Mouse (Mus musculus): ENCODE data around the gene Pfkfb4. TPM values are rescaled to one million over a fixed set of nuclear protein-coding genes. Genes with fewer than 3 reads are reported as not detected.

Pfkfb4 gene
- polyA plus RNA-seq (2012; ENCODE audit: insufficient read depth, insufficient read length, missing spikeins) = 41.7 and 44.5 TPM in 2 replicates

GRCm38 (mm10) chr9:108991428-108992084, at the start of gene Pfkfb4:
TSS of gene Pfkfb4 (plus strand) at chr9:108991778.
- H3K4me3 ChIP-seq (ENCODE audit: insufficient read depth, low read length) = peak within 1 kb of the TSS; percentile 86
- TF ChIP-seq CTCF (IDR thresholded peaks at IDR 0.05; ENCODE audit: low read depth, low read length) (no peak), POLR2A (IDR thresholded peaks at IDR 0.05; ENCODE audit: borderline replicate concordance, low read depth, low read length) (peak; percentile 88)
- peak within 1 kb of the TSS; percentile 96 for H3K27ac ChIP-seq (ENCODE audit: insufficient read depth, low read depth, low read length)
- peaks cover 52% of the 10 kb centered on the region for H3K4me1 ChIP-seq (ENCODE audit: control insufficient read depth, insufficient read depth, low read length)

- TF ChIP-seq CTCF (IDR thresholded peaks at IDR 0.05; ENCODE audit: low read depth, low read length) (no peak), POLR2A (IDR thresholded peaks at IDR 0.05; ENCODE audit: borderline replicate concordance, low read depth, low read length) (no peak)
- Histone ChIP-seq H3K4me3 (ENCODE audit: insufficient read depth, low read length) (no peak overlapping the region), H3K27ac (ENCODE audit: insufficient read depth, low read depth, low read length) (no peak overlapping the region), H3K4me1 (ENCODE audit: control insufficient read depth, insufficient read depth, low read length) (no peaks in the 10 kb centered on the region)
These were observed 46.5 kb upstream of the Pfkfb4 start for GRCm38 (mm10) chr9:108945111-108945510.

DNA sequence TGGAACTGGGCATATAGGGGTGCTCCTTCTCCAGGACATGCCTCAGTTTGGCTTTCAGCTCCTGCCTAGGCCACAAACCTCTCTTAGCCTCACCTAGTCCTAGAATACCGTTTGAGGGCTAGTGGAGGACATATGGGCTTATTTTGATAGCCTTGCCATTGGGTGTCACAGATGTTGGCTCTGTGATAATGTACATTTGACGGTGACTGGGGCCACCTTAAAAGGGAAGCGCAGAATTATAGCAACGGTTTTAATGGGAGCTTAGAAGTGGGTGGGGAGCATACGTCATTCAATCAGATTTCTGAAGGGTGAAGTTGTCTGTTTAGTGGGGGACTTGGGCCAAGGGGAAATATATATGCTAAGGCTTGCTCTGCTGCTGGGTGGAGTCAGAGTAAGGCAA, 46.0 kb upstream of the Pfkfb4 start:
- Histone ChIP-seq H3K27ac (ENCODE audit: insufficient read depth, low read depth, low read length) (no peak overlapping the region), H3K4me3 (ENCODE audit: insufficient read depth, low read length) (no peak overlapping the region), H3K4me1 (ENCODE audit: control insufficient read depth, insufficient read depth, low read length) (no peaks in the 10 kb centered on the region)
- TF ChIP-seq POLR2A (IDR thresholded peaks at IDR 0.05; ENCODE audit: borderline replicate concordance, low read depth, low read length) (no peak), CTCF (IDR thresholded peaks at IDR 0.05; ENCODE audit: low read depth, low read length) (no peak)

GRCm38 (mm10) chr9:108949231-108949966, 42.2 kb upstream of the Pfkfb4 start:
- H3K4me3 ChIP-seq (ENCODE audit: insufficient read depth, low read length) = no peak overlapping the region
- H3K27ac ChIP-seq (ENCODE audit: insufficient read depth, low read depth, low read length) = no peak overlapping the region
- no peaks in the 10 kb centered on the region for H3K4me1 ChIP-seq (ENCODE audit: control insufficient read depth, insufficient read depth, low read length)
- TF ChIP-seq CTCF (IDR thresholded peaks at IDR 0.05; ENCODE audit: low read depth, low read length) = no peak
- no peak for TF ChIP-seq POLR2A (IDR thresholded peaks at IDR 0.05; ENCODE audit: borderline replicate concordance, low read depth, low read length)

DNA sequence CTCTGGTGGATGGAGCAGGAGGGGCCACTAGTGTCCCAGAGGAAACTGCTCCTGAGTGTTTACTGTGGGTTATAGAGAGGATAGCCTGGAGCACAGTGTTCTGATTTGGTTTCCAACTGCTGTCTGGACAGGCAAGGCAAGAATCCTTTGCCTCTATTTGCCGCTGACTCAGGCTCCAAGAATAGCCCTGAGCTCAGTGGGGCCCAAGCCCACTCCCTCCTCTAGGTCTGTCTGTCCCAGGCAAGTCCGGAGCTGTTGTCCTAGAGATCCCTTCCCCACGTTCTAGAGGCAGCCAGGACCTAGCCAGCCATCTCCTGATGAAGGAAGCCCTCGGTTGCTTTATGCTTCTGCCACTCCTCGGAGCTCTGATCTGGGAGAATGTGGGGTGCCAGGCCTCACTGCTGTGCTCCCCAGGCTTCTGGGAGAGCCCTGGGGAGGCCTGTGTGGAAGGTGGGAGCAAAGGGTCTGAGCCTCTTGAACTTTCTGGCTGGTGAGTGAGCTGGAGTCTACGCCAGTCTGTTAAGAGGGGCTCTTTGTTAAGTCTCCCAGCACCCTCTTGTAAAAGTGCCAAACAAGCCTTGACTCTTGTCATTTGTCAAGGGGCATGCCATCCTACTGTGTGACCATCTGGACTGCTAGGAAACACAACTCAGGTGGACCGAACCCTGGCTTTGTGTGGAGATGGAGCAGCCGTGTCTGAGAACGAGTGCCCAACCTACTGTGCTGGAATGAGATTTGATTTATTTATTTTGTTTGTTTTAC, 41.4 kb upstream of the Pfkfb4 start:
- TF ChIP-seq POLR2A (IDR thresholded peaks at IDR 0.05; ENCODE audit: borderline replicate concordance, low read depth, low read length) (no peak), CTCF (IDR thresholded peaks at IDR 0.05; ENCODE audit: low read depth, low read length) (no peak)
- Histone ChIP-seq H3K4me1 (ENCODE audit: control insufficient read depth, insufficient read depth, low read length) (no peaks in the 10 kb centered on the region), H3K4me3 (ENCODE audit: insufficient read depth, low read length) (no peak overlapping the region), H3K27ac (ENCODE audit: insufficient read depth, low read depth, low read length) (no peak overlapping the region)

DNA sequence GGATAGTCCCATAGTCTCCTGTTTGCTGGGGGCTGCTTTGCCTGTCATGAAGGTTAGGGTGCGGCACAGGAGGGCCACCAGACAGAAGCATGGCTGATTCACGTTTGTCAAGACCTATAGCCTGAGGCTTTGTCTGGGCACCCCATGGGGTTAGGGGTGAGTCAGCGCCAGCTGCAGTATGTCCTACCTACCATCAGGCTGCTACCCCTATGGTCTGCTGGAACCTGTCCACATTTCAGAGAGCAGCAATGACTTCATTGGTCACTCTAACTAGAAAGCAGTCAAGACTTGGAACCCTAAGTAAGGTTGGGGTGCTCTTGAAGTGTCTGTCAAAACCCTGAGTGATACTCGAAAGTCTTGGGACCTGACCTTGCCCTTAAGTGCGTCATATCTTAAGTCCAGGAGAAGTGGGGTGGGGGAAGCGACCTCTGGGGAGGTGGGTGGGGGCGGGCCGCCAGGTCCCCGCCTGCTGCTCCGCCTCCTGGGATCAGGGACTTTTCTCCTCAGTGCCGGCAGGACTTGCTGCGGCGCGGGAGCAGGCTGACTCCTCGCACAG, 38.4 kb upstream of the Pfkfb4 start, which contains the start of gene Col7a1:
Col7a1 (plus strand) TSS at position 506 of the 556 bp plus-strand sequence.
- Histone ChIP-seq H3K27ac (ENCODE audit: insufficient read depth, low read depth, low read length) (no peak within 1 kb of the TSS), H3K4me1 (ENCODE audit: control insufficient read depth, insufficient read depth, low read length) (no peaks in the 10 kb centered on the region), H3K4me3 (ENCODE audit: insufficient read depth, low read length) (no peak within 1 kb of the TSS)
- TF ChIP-seq POLR2A (IDR thresholded peaks at IDR 0.05; ENCODE audit: borderline replicate concordance, low read depth, low read length) = no peak
- TF ChIP-seq CTCF (IDR thresholded peaks at IDR 0.05; ENCODE audit: low read depth, low read length) = no peak

DNA sequence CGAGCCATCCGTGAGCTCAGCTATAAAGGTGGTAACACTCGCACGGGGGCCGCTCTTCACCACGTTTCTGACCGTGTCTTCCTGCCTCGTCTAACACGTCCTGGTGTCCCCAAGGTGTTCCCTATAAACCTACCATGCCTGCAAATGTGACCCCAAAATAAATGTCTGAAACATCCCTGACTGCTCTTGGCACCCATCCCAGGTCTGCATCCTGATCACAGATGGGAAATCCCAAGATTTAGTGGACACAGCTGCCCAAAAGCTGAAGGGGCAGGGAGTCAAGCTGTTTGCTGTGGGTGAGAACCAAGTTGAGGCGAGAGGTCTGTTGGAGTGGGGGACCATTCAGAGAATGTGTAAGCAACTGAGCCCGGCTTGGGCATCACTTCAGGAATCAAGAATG, 36.3 kb upstream of the Pfkfb4 start:
- Histone ChIP-seq H3K27ac (ENCODE audit: insufficient read depth, low read depth, low read length) (no peak overlapping the region), H3K4me3 (ENCODE audit: insufficient read depth, low read length) (no peak overlapping the region), H3K4me1 (ENCODE audit: control insufficient read depth, insufficient read depth, low read length) (no peaks in the 10 kb centered on the region)
- TF ChIP-seq CTCF (IDR thresholded peaks at IDR 0.05; ENCODE audit: low read depth, low read length) (no peak), POLR2A (IDR thresholded peaks at IDR 0.05; ENCODE audit: borderline replicate concordance, low read depth, low read length) (no peak)

DNA sequence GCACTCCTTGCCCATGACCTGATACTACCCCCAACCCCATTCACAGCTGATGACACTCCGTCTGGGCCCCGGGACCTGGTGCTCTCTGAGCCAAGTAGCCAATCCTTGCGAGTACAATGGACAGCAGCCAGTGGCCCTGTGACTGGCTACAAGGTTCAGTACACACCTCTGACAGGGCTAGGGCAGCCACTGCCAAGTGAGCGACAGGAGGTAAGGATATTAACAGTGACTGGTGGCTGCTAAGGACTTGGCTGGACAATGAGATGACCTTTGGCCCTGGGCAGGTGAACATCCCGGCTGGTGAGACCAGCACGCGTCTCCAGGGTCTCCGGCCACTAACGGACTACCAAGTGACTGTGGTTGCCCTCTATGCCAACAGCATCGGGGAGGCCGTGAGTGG, 35.7 kb upstream of the Pfkfb4 start:
- Histone ChIP-seq H3K27ac (ENCODE audit: insufficient read depth, low read depth, low read length) (no peak overlapping the region), H3K4me3 (ENCODE audit: insufficient read depth, low read length) (no peak overlapping the region), H3K4me1 (ENCODE audit: control insufficient read depth, insufficient read depth, low read length) (no peaks in the 10 kb centered on the region)
- no peak for TF ChIP-seq CTCF (IDR thresholded peaks at IDR 0.05; ENCODE audit: low read depth, low read length)
- no peak for TF ChIP-seq POLR2A (IDR thresholded peaks at IDR 0.05; ENCODE audit: borderline replicate concordance, low read depth, low read length)

GRCm38 (mm10) chr9:108963577-108963976, 28.0 kb upstream of the Pfkfb4 start:
- no peaks in the 10 kb centered on the region for H3K4me1 ChIP-seq (ENCODE audit: control insufficient read depth, insufficient read depth, low read length)
- TF ChIP-seq POLR2A (IDR thresholded peaks at IDR 0.05; ENCODE audit: borderline replicate concordance, low read depth, low read length) (no peak), CTCF (IDR thresholded peaks at IDR 0.05; ENCODE audit: low read depth, low read length) (no peak)
- no peak overlapping the region for H3K27ac ChIP-seq (ENCODE audit: insufficient read depth, low read depth, low read length)
- H3K4me3 ChIP-seq (ENCODE audit: insufficient read depth, low read length) = no peak overlapping the region
